8 mouse cellular contexts compared by ENCODE assay signal in genomic region chr2:167292151-167292591, GRCm38 (mm10). TPM values are rescaled to one million over a fixed set of nuclear protein-coding genes. Genes with fewer than 3 reads are reported as not detected.
DNase-seq lines count a peak whose midpoint lies in the region; ATAC-seq lines count a peak whose summit lies in the region.

No protein-coding gene starts in this region.

- H3K36me3 ChIP-seq in kidney, embryonic 14.5 days (ENCODE audit: control insufficient read depth, insufficient read depth, low read length) = no peaks in the 10 kb centered on the region
- H3K36me3 ChIP-seq in stomach, embryonic 15.5 days = no peaks in the 10 kb centered on the region
- no peaks in the 10 kb centered on the region for H3K36me3 ChIP-seq in midbrain, embryonic 16.5 days (ENCODE audit: control insufficient read depth, insufficient read depth, low read length)

- peaks cover 7% of the 10 kb centered on the region; the same call in 1 of the 2 replicates for H3K4me1 ChIP-seq in kidney, embryonic 14.5 days (ENCODE audit: control insufficient read depth, insufficient read depth, low read length)
- H3K4me1 ChIP-seq in stomach, embryonic 15.5 days = peaks cover 15% of the 10 kb centered on the region
- H3K4me1 ChIP-seq in midbrain, embryonic 16.5 days (ENCODE audit: control insufficient read depth, insufficient read depth, low read length) = no peaks in the 10 kb centered on the region

- H3K9ac ChIP-seq in kidney, embryonic 14.5 days (ENCODE audit: low read depth, low read length) = no peak overlapping the region
- H3K9ac ChIP-seq in stomach, embryonic 15.5 days = no peak overlapping the region
- H3K9ac ChIP-seq in midbrain, embryonic 16.5 days (ENCODE audit: low read depth, low read length) = no peak overlapping the region

- H3K9me3 ChIP-seq in kidney, embryonic 14.5 days (ENCODE audit: control insufficient read depth, low read length) = no peaks in the 10 kb centered on the region
- H3K9me3 ChIP-seq in stomach, embryonic 15.5 days = no peaks in the 10 kb centered on the region
- H3K9me3 ChIP-seq in midbrain, embryonic 16.5 days (replicated peaks; ENCODE audit: control insufficient read depth, low read length, poor library complexity, severe bottlenecking) = no peaks in the 10 kb centered on the region

- no peaks in the 10 kb centered on the region for H3K27me3 ChIP-seq in kidney, embryonic 14.5 days (ENCODE audit: control insufficient read depth, insufficient read depth, low read length)
- no peaks in the 10 kb centered on the region for H3K27me3 ChIP-seq in stomach, embryonic 15.5 days (replicated peaks)
- no peaks in the 10 kb centered on the region for H3K27me3 ChIP-seq in midbrain, embryonic 16.5 days (ENCODE audit: control insufficient read depth, insufficient read depth, low read depth, low read length)

- H3K27ac ChIP-seq in kidney, embryonic 14.5 days (ENCODE audit: low read depth, low read length) = no peak overlapping the region
- H3K27ac ChIP-seq in stomach, embryonic 15.5 days = peak overlapping the region; percentile 48
- H3K27ac ChIP-seq in midbrain, embryonic 16.5 days (ENCODE audit: low read length) = no peak overlapping the region

- no peak overlapping the region for H3K4me2 ChIP-seq in kidney, embryonic 14.5 days (replicated peaks; ENCODE audit: low read depth, low read length)
- no peak overlapping the region for H3K4me2 ChIP-seq in stomach, embryonic 15.5 days
- no peak overlapping the region for H3K4me2 ChIP-seq in midbrain, embryonic 16.5 days (ENCODE audit: low read length)

- ATAC-seq in kidney, embryonic 14.5 days (ENCODE audit: low FRiP score, low TSS enrichment) = peak; percentile 24; the same call in 1 of the 2 replicates
- peak; percentile 70 for ATAC-seq in stomach, embryonic 15.5 days (ENCODE audit: insufficient read depth, low FRiP score, low read depth)
- ATAC-seq in granulocyte monocyte progenitor cell, adult 5-6 weeks (replicated peaks; ENCODE audit: poor library complexity, severe bottlenecking) = no peak
- no peak for ATAC-seq in midbrain, embryonic 16.5 days

- H3K4me3 ChIP-seq in kidney, embryonic 14.5 days (ENCODE audit: low read length) = no peak overlapping the region
- no peak overlapping the region for H3K4me3 ChIP-seq in stomach, embryonic 15.5 days (replicated peaks)
- no peak overlapping the region for H3K4me3 ChIP-seq in midbrain, embryonic 16.5 days (ENCODE audit: low read depth, low read length)

- WGBS in kidney, embryonic 14.5 days = 73% methylated on average over 4 of the region's 4 CpGs
- WGBS in stomach, embryonic 15.5 days = 48% methylated on average over 4 of the region's 4 CpGs
- 77% methylated on average over 4 of the region's 4 CpGs for WGBS in midbrain, embryonic 16.5 days

- DNase-seq in gastrocnemius, adult 8-10 months (ENCODE audit: low spot score in 2 of 2) = peak; percentile 2 to 3
- DNase-seq in gastrocnemius, postnatal 4 days (ENCODE audit: low spot score in 2 of 2) = no peak
- DNase-seq in urinary bladder, postnatal 25 days (ENCODE audit: low spot score) = peak; percentile 6
- DNase-seq in urinary bladder, adult 18-20 months (ENCODE audit: low spot score in 2 of 2) = no peak

RNA-seq across cellular contexts. Expression of gene Ptgis, which starts 51.8 kb away (rescaled TPM):
- 1 to 10 TPM; 1.1 to 3.3 (median 1.9) TPM for total RNA-seq in gastrocnemius, adult 8-10 months (2022)
- 10 to 100 TPM; 26.8 to 27.1 TPM for total RNA-seq in gastrocnemius, postnatal 4 days (2021)
- polyA plus RNA-seq in kidney, embryonic 14.5 days (2014; fragmentation: Nextera tagmentation; extraction: Ambion mirVana) = 15.5 and 18.0 TPM in 2 replicates
- 18.2 and 20.2 TPM in 2 replicates for polyA plus RNA-seq in stomach, embryonic 15.5 days (2015; fragmentation: Nextera tagmentation; extraction: Ambion mirVana)
- total RNA-seq in granulocyte monocyte progenitor cell, adult 5-6 weeks (2014; fragmentation: Nextera tagmentation) = not detected in 2 replicates
- total RNA-seq in granulocyte monocyte progenitor cell, adult 5-6 weeks (2017) = not detected in 2 replicates
- polyA plus RNA-seq in midbrain, embryonic 16.5 days (2015; fragmentation: Nextera tagmentation; extraction: Ambion mirVana) = 3.4 and 4.3 TPM in 2 replicates

RNA-seq across cellular contexts. Expression of gene B4galt5, which starts 56.8 kb away (rescaled TPM):
- 10 to 100 TPM in 1 of 4 experiments, 1 to 10 TPM in 3; 6.2 to 13.3 (median 8.8) TPM for total RNA-seq in gastrocnemius, adult 8-10 months (2022)
- total RNA-seq in gastrocnemius, postnatal 4 days (2021) = 10 to 100 TPM; 40.0 to 41.0 TPM
- 12.2 and 13.1 TPM in 2 replicates for polyA plus RNA-seq in kidney, embryonic 14.5 days (2014; fragmentation: Nextera tagmentation; extraction: Ambion mirVana)
- 16.7 and 17.0 TPM in 2 replicates for polyA plus RNA-seq in stomach, embryonic 15.5 days (2015; fragmentation: Nextera tagmentation; extraction: Ambion mirVana)
- total RNA-seq in granulocyte monocyte progenitor cell, adult 5-6 weeks (2014; fragmentation: Nextera tagmentation) = 12.3 and 19.3 TPM in 2 replicates
- 5.0 and 13.1 TPM in 2 replicates for total RNA-seq in granulocyte monocyte progenitor cell, adult 5-6 weeks (2017)
- 16.6 and 18.1 TPM in 2 replicates for polyA plus RNA-seq in midbrain, embryonic 16.5 days (2015; fragmentation: Nextera tagmentation; extraction: Ambion mirVana)

Comparison
In these comparisons a context has a peak if more than half of its experiments do, and no peak if none do; other contexts are left out.
1. DNase-seq: peak in gastrocnemius, adult 8-10 months (2 of 2) and urinary bladder, postnatal 25 days (single experiment); none in gastrocnemius, postnatal 4 days (0 of 2) and urinary bladder, adult 18-20 months (0 of 2).
2. RNA of gene Ptgis, which starts 51.8 kb away (total RNA-seq): 26.8 to 27.1 TPM in gastrocnemius, postnatal 4 days; 1.1 to 3.3 TPM in gastrocnemius, adult 8-10 months and not detected in granulocyte monocyte progenitor cell, adult 5-6 weeks; every median in the first group is over 4 times any median in the second.
3. ATAC-seq: peak in kidney, embryonic 14.5 days (single experiment) and stomach, embryonic 15.5 days (single experiment); none in granulocyte monocyte progenitor cell, adult 5-6 weeks (single experiment) and midbrain, embryonic 16.5 days (single experiment).